Mouse (Mus musculus) retina, postnatal 1 day (tissue): ENCODE data around the gene Gm20388.
"Not testable (repeated sequence)": the region's sequence is repeated elsewhere in the genome, so short reads cannot be mapped to it uniquely, and the experiment has no call there.

Experiments used
- DNase-seq: peaks from one replicate; pipeline ENCODE4 v3.0.0-alpha.2; 2012

Gene Gm20388

DNA sequence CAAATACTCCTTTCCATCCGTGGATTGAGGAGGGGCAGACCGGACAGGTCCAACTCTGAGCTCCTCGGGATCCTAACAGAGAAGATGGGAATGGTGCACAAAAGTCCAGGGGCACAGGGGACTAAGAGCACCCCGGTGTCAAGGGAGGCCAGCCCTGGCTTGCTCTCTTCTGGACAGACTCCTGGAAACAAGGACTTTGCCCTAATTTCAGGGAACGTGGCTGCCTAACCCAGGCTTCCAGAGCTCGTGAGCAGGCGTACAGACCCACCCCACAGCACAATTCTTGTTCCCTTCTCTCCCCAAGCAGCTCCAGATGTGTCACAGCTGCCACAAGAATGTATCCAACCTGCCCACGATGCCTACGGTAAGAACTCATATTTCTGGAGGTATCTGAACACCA lies 2715.2 kb downstream of the Gm20388 start:
- no peak for DNase-seq

DNA sequence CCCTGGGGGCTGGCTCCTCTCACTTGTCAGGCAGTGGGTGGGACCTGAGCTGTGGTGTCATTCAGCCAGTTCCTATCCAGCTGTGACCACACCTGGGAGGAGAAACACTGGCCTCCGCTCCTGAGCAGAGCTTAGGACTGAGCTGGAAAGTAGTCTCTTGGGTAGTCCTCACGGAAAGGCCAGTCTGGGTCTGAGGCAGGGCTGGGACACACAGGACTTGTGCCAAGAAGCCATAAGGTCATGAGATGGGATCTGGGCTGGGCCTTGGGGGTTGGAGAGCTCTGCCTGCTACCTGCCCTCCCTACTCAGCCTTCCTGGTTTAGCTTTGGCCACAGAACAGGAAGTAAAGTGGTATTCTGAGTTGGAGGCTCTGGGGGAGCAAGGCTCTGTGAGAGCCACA lies 2716.3 kb downstream of the Gm20388 start:
- DNase-seq = no peak

DNA sequence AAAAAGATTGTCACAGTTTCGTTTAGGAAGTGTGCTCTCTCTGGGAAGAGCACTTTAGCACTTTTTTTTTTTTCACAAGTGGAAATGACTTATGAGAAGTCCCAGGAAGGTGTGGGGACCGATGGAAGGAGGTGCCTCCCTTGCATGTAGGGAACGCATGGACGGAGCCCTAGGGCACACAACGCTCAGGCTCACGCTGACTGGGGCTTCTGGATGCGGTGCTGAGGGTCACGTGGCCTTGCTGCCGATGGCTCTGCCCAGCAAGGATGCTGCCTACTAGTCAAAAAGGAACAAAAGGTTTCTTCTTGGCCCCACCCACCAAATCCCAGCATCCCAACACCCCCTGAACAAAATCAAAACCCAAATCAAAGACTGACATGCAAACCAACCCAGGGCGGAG lies 2718.7 kb downstream of the Gm20388 start:
- peak; percentile 26 for DNase-seq

DNA sequence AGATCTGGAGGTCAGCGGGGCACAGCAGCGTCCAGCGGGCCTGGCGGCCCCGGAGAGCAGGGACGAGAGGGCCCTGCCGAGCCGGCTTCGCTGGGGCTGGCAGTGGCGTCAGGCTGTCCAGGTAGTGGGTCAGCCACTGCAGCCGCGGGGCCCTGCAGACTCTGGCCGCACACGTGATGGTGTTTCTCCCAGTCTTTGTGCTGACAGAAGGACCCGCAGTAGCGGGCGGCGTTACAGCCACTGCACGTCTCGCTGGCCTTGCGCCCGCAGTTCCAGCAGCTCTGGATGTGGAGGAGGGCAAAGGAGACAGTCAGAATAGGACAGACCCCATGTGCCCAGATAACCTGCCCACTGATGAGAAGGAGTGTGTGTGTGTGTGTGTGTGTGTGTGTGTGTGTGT lies 2720.1 kb downstream of the Gm20388 start:
- DNase-seq = peak; percentile 48

DNA sequence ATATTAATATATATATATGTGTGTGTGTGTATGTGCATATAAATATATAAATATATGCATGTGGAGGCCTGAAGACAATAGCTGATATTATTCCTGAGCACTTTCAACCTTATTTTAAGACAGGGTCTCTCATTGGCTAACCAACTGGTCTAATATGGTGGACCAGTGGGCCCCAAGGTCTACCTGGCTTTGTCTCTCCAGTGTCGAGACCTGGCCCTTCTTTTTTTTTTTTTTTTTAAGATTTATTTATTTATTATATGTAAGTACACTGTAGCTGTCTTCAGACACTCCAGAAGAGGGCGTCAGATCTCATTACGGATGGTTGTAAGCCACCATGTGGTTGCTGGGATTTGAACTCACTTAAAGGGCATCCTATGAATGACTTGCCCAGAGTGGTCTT lies 2721.5 kb downstream of the Gm20388 start:
- not testable (repeated sequence) for DNase-seq

DNA sequence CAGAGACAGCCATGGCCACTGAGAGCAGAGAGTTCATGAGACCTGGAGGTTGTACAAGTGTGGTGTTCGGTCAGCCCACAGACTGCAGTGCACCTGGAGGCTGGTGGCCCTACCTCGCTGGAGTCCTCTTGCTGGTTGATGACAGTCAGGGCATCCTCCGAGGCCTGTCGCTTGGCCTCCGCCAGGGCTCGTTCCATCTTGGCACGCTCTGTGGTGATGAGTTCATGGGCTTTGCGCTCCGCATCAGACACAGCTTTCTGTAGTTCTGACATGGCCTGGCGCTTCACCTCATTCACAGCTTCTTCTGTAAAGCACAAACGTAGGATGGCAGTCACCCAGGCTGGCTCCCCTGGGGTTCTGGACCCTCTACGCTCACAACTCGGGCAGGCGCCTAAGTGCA lies 2722.6 kb downstream of the Gm20388 start:
- no peak for DNase-seq

DNA sequence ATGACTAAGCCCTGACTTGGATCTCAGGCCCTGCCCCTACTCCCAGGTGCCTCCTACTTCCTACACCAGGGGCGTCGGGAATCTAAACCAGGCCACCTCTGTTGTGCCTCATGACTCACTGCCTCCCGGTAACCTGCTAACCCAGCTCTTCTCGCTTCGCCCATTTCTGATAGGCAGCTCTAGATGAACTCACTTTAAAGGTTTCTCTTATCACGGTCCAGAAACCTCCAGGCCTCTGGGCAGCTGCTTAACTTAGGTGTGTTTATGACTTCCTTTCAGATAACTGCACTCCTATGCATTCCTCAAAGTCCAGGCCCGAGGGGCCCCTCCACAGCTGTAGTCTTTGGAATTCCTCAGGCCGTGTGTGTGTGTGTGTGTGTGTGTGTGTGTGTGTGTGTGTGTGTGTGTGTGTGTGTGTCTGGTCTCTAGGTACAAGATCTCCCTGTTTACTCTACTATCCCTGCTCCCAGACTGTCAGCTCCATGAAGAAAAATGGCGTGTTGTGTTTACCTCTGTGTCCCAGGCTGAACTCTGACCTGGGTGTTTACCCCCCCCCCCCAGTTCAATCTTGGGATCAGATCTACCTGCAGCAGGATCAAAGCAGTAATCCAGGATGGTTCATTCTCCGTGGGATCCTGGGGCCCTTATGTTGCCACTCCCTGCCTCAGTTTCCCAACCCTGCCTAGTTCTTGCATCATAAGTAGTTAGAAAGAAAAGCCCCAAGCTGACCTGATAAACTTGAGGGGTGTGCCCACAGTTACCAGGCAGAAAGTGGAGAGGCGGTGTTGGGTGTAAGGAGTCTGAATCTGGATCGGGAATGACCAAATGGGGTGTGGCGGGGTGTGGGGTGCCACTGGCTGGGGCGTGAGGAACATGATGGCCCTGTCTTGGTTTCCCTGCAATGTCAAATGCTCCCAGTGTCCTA lies 2725.5 kb downstream of the Gm20388 start:
- no peak for DNase-seq

DNA sequence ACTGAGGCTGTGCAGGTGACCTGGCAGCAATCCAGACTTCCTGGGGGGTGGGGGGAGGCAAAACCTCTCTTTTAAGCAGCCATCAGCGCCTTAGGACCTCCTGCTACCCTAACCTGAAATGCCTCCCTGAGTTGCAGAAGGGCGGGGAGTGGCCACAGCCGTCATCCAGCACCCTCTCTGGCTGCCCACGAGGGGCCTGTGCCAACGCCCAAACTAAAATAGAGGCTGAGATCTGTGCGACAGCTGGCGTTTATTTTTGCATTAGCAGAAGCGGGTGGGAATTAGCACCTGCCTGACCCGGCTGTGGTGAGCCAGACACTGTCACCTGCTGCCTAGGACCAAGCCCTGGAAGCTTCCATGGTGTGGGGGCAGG lies 2726.1 kb downstream of the Gm20388 start:
- no peak for DNase-seq

DNA sequence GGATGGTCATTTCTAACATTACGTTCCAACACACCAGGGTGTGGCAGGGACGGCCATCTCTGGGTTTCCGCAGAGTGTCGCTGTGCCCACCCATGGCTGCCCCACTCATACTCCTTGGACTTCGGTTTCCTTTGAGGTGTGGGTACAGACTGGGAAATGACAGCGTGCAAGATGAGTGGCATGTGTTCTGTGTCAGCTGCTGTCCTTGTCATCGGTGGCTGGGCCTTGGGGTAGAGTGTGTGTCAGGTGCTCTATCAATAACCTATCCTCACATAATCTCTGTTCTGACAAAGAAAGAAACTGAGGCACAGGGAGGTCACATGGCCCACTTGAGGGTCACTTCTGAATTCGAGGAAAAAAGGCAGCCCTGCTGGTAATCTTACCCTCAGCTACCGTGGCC lies 2726.6 kb downstream of the Gm20388 start:
- no peak for DNase-seq

DNA sequence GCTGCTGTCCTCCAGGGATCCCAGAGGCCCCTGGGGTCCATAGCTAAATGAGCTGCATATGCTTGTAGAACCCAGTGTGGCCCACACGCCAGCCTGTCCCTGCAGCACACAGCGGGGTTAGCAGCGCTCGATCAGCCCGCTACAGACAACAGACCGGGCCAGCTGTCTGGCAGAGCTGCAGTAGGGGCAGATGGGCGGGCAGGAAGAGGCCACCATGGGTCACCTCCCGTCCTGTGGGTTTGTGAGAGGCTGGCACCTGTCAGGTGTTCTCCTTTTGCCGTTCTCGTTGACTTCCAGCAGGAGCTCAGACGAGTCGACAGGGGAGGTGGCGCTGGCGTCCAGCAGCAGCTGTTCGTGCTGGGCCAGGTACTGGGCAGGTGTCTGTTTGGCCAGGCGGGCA lies 2728.0 kb downstream of the Gm20388 start:
- peak; percentile 27 for DNase-seq

DNA sequence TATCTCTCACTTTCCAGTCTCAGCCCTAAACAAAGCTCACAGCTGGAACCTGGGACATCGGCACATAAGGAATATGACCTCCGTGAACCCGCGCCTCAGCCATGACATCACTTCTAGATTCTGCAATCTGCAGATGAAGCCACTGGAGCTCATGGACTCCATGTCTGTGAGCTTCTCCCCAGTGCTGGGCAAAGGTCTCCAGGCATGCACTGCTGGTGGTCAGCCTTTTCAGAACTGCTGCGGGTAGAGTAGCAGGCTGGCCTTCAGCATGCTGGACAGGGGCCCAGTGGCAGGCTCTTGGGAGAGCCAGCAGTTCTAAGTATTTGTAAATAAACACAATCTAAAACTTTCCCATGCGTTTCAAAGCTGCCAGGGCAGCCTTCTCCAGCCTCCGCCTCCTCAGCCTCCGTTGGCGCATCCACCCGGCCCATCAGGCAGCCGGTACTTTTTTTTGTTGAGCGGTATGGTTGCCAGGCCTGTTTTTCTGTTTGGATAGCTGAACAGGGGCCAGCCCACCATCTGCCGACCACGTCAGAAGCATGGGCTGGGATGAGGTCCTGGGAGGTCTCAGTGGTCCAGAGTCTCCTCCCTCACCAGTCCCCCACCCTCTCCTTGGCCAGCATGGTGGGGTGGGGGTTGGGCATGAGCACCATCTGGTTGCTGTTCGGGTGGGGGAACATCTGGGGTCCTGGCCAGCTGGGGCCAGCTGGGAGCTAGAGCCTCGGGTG lies 2729.0 kb downstream of the Gm20388 start:
- DNase-seq = peak; percentile 63

DNA sequence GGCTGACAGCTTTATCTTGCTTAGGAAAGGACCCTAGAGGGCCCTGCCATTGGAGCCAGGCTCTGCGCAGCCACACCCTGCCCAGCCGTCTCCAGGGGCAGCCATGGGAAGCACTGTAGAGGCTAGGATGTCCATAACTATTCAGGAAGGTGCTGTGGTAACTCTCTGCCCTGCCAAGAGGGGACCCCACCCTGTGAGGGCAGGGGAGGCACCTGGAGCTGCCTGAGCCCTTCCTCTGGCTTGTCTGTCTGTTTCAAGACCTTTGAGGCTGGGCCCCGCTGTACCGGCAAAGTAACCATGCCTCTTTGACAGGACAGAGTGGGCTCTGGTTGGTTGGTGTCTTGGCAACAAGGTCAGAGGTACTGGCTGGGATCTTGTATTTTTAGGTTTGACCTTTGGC lies 2730.2 kb downstream of the Gm20388 start:
- DNase-seq = no peak

DNA sequence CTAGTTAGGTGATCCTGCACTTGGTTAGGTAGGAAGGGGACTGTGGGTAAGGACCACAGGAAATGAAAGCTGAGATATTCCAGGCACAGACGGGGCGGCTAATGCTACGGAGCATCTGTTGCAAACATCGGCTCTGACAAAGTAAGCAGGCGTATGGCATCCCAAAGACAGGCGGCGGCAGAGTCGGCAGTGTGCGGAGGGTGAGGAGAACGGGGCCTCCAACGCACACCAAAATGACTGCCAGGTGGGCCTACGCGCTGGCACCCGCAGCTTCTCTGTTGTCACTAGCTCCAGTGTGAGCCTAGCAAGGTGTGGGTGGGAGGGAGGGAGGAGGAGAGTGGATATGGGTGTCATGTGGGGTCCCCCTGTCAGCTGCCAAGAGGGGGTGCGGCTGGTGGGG lies 2730.8 kb downstream of the Gm20388 start:
- DNase-seq = no peak

DNA sequence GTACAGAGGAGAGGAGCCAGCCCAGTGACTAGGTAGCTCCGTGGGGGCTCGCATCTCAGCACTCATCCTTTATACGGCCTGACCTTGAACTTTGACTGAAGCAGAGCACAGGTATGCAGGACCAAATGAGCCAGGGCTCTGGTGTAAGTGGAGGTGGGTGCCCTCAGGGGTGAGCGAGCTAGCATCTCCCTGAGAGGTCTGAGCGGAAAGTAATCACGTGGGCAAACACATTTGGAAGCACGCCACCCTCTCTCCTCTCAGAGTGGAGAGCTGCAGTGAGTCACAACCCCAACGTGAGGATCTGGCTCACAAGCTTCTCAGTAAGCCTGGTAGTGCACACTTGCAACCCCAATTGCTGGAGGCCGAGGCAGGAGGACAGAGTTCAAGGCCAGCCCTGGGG lies 2731.4 kb downstream of the Gm20388 start:
- DNase-seq = no peak

DNA sequence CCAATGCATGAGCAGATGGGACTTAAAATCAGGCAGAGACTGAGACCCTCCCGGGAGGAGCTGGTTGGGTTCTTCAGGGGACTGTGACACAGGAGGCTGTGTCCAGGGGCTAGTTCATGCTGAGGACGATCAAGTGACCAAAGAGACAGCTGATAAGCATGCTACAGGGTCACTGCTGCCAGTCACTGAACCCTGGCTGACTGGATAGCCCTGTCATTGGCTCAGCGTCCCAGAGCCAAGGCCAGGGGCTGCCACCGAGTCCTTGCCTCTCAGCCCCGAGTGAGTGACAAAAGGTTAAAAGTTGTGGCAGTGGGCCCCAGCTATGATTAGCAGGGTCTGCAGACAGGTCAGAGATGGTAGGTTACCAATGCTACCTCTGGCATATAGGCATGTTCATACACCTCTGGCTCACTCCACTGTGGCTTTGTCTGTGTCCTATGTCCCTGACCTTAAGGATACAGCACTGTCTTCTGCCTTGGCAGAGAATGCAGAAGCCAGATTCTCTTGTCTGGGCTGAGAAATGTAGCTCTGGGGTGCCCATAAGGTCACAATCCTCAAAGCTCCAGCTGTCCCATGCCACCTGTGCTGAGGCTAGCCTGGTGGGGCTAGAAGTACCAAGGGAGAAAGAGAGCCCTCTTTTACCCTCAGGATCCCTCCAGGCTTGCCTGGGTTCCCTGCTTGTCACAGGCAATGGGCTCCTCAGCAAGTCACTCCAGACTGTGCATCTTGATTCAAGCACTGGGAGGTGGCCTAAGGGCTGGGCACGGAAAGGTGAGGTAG lies 2733.7 kb downstream of the Gm20388 start:
- DNase-seq = no peak

DNA sequence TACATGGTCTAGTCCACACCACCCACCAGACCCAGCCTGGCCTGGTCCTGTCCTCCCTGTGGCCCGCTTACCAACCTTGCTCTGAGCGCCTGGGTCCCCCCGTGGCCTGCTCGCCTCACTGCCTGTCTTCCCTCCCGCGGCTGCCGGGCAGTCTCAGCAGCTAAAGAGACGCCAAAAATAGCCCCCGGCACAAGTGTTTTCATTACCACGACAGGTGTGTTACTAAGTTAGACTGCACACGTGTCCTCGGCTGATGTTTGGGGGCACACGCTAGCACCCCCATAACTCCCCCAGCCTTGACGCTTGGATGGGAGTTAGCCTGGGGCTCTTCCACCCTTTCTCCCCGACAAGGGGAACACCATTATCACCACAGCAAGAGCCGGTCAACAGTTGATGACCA lies 2735.7 kb downstream of the Gm20388 start:
- DNase-seq = no peak

DNA sequence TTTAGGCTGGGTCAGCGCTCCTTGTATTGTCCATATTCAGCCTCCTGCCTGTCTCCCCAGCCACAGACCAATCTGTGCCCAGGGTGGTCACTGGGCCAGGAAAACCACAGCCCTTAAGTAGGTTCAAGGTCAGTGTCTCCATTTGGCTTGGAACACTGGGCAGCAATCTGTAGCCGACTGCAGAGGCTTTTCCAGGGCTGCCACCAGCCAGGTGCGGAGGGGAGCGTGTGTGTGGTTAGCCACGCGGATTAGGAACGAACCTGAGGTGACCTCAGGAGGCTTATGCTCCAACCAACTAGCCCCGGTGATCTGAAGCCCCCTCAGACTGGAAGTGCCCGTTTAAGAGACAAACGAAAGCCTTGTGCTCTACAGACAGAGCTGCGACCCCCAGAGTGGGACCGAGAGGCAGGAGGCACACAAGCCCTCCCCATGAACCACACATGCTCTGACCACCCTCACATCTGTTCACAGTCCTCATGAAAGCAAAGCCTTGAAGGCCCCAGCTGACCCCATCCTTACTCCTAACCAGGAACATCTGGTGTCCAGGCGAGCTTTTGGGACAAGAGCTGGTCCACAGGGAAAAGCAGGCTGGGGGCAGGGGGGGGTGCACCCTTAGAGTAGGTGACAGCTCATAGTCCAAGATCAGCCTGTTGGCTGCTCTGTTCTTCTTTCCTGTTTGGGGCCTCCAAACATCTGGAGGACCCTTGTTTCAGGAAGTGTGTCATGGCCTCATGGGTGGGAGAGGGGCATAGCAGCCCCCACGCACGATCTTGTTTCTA lies 2737.7 kb downstream of the Gm20388 start:
- no peak for DNase-seq

DNA sequence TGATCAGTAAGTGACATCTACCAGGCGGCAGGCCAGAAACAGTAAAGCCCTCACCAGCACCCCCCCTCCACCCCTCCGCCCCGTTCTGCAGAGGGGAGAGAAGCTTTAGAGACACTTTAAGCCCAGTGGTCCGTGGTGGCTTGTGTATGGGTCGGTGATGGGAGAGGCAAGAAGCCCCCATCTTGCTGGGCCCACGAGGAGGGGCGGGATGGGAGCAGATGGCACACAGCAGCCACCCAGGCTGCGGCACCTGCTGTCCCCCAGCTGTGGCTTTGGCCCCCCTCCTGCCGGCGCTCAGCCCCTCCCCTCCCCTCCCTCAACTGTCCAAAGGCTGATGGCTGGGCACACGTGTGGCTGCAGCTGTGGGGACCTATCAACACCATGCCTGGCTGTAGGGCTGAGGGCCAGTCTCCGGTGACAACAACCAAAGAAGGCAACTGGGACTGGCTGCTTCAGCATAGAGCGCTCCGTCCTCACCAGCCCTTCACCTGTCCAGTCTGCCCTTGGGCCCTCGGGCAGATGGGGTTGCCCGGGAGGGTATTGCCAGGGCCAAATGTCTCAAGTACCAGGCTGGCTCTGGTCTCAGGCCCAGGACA lies 2740.8 kb downstream of the Gm20388 start:
- DNase-seq = peak; percentile 47

DNA sequence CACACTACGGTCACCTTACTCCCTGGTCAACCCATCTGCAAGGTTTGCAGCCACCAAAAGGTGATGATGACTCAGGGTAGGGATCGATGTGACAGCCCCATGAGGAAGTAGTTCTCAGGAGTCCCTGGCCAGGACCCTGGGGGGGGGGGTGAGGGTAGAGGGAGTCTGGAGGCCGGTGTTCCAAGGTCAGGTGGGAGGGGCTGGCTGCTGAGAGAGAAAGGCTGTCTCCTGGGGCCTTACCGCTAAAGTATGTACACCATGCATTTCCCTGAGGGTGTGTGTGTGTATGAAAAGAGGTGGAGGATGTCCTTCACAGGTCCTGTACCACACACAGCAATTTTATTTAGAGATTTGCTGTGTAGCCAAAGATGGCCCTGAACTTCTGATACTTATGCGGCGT lies 2742.0 kb downstream of the Gm20388 start:
- DNase-seq = no peak

DNA sequence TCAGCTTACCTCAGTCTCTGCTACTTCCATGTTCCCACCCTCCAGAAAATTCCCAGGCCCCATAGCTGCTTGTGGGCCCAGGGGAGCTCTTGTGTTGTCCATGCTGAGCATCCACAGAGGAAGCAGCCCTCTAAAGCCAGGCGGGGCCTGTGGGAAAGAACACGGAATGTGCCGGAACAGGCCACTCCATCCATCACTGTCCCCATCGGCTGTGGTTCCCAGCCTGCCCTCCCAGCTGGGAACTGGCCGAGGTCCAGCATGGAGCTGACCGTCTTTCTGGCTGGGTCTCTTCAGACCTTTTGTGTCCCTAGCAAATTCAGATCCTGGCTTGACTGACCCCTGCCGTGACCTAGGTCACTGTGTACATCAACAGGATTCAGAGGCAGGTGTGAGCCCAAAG lies 2744.1 kb downstream of the Gm20388 start:
- no peak for DNase-seq

DNA sequence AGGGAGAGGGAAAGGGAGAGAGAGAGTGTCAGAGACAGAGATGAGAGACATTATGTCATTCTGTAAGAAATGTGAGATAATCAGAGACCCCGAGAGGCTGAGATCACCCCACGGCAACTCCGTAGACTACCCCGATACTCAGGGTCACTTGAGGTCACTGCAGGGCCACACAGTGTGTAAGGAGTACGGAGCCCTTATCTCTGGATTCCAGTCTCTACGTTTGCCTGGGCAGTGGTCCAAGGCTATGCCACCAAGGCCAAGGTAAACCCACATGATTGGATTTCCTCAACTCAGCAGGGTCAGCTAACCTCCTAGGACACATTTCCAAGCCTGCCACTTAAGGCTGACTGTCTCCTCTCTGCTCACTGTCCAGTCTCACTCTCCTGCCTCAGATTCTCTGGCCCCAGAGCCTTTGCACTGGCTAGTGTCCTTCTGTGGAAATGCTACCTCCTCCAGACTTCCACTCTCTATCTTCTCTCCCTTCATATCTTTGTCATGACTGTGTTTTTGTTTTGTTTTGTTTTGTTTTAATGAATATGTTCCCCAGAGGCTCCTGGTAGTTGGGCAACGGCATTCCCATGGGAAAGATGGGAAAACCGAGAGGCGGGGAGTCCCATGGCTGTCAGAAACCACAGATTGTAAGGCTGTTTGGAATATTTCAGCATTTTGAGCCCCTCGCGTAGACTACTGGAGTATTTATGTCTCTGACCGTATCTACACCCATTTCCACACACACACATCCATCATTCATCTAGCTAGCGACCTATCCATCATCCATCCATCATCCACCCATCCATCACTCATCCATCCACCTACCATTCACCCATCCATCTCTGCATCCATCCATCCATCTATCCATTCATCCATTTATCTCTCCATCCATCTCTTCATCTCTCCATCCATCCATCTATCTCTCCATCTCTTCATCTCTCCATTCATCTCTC lies 2745.7 kb downstream of the Gm20388 start:
- no peak for DNase-seq
